Mouse (Mus musculus): ENCODE data around the gene Vrk1.
A peak's percentile ranks its signal among the peaks of the same experiment; 100 is the strongest.

The Vrk1 gene

GRCm38 (mm10) chr12:106010065-106010915 is at the start of gene Vrk1:
Gene Vrk1, plus strand, starts transcription at chr12:106010228.
- DNase-seq (ENCODE audit: low spot score), result peak; percentile 97

DNA sequence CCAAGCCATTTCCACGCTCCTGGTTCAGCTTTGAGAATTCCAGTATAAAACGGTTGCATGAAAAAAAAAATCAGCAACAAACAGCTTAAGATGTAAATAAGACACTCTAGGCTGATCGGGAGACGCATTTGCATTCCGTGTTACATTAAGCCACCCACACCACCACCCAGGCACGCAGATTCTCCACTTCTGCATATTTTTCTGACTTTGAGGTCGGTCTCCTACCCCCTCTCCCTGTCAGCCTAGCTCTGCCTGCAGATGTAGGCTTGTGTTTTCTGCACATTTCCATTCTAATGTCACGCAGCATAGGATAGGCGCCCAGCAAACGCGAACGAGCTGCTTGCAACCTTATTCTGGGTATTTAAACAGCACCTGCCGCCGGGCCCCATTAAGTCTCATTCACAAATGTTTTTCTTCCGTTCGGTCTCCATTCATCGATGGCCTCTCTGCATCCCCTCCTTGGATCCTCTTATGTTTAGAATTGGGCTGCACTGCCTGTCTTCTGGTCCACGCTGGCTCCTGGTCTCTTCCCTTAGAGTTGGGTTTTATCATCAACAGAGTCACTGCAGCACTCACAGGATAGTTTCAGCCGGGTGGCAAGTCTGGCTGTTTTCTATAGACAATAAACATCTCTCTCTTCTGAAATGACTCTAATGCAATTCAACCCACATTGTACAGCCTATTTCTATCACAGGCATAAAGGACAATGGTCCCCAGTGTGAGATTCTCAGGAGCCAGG is 49.3 kb upstream of the Vrk1 start:
- no peak for DNase-seq (ENCODE audit: low spot score)

DNA sequence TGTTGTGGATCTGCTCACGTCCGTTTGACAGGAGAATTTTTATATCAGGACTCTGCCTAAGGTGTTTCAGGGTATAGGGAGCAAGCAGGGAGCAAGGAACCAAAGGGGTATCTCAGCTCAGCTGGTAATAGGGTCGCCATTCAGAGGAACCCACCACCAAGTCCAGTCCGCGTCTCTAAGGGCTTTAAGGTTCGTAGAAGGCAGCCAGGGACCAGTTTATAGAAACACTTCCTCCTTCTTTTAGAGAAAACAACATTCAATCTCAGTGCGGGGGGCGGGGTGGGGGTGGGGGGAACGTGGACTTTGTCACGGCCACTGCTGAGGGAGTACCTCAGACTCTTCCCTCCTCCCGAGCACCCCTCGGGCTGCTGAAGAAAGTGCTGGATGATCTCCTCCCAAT is 48.4 kb upstream of the Vrk1 start:
- no peak for DNase-seq (ENCODE audit: low spot score)

DNA sequence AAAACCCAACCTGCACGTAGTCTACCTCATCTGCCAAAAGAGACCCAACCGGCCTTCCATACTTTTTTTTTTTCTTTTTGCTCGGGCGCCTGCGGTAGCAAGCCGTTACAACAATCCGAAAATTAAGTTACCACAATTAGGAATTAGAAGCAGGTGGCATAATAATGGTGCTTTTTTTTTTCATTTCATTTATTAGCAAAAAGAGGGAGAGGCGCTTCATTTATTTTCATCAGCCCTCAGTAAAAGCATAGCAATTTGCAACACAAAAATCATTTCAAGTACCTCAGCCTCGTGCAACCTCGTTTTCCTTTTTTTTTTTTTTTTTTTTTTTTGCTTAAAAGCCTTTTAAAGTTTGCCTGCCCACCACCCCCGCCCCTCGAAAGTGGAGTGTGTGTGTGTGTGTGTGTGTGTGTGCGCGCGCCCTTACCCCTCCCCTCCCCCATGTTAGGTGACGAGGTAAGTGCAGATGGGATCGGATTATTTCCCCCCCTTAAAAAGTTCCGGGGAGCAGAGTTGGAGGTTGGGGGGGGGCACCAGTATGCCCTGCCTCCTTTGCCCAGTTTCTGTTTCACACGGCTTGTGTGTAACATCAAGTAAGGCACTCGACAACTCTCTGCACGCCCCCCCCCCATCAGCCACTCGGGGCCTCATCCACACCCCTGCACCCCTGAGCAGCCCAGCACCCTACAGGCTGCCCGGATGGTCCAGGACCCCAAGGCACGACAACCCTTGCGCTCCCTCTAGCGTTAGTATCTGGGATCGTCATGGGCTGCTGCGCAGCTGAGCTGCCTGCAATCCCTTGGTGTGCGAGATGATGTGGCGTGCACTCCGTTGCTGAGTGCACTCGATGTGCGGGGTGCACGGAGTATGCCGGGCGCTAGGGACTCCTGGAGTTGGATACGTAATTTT is 47.7 kb upstream of the Vrk1 start:
- DNase-seq (ENCODE audit: low spot score), result peak; percentile 85

DNA sequence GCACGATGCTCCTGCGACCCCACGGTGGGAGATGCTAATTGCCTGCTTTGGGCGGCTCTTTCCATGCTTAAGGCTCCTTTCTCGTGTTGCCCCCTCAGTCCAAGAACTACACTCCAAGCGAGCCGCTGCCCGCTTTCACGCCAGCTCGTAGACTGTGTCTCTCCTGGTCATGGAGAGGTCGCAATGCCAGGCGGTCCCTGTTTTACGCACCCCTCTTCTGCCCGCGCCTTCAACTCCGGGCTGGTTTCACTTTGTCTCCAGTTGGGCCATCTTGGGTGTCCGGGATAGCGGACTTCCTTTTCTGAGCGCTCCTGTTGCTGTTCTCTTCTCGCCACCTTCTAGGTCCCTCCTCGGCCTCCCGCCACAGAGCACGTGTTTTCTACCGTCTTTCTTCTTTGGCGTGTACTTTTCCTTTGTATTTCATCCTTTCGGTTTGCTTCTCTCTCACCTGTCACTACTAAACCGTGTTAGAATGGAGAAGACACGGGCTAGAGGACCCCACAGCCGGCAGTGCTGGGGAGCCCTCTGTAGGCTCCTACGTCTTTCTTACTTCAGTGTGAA is 46.9 kb upstream of the Vrk1 start:
- DNase-seq (ENCODE audit: low spot score), result peak; percentile 18

GRCm38 (mm10) chr12:105966887-105967637 is 43.0 kb upstream of the Vrk1 start:
- DNase-seq (ENCODE audit: low spot score), result no peak

GRCm38 (mm10) chr12:105967806-105968205 is 42.2 kb upstream of the Vrk1 start:
- no peak for DNase-seq (ENCODE audit: low spot score)

- no peak for DNase-seq (ENCODE audit: low spot score)
These were observed 38.8 kb upstream of the Vrk1 start for GRCm38 (mm10) chr12:105971182-105971581.

DNA sequence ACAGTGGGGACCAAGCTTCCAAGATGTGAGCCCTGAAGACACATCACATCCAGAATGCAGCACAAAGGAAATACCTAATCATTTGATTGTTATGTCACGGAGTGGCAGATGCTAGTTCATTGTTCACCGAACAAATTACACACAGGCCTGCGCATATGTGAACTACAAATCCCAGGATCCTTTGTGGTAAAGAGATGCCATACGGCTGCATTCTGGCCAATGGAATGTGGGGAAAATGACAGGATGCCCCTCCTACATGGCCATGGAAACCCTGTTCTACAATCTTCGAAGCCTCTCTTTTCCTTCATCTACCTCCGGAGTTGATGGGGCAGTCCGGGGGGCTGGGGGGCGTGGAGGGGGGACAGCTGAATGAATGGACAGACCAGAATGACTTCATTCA is 37.4 kb upstream of the Vrk1 start:
- DNase-seq (ENCODE audit: low spot score), result no peak

GRCm38 (mm10) chr12:105973691-105974090 is 36.3 kb upstream of the Vrk1 start:
- DNase-seq (ENCODE audit: low spot score), result no peak

GRCm38 (mm10) chr12:105974107-105974506 is 35.9 kb upstream of the Vrk1 start:
- no peak for DNase-seq (ENCODE audit: low spot score)

DNA sequence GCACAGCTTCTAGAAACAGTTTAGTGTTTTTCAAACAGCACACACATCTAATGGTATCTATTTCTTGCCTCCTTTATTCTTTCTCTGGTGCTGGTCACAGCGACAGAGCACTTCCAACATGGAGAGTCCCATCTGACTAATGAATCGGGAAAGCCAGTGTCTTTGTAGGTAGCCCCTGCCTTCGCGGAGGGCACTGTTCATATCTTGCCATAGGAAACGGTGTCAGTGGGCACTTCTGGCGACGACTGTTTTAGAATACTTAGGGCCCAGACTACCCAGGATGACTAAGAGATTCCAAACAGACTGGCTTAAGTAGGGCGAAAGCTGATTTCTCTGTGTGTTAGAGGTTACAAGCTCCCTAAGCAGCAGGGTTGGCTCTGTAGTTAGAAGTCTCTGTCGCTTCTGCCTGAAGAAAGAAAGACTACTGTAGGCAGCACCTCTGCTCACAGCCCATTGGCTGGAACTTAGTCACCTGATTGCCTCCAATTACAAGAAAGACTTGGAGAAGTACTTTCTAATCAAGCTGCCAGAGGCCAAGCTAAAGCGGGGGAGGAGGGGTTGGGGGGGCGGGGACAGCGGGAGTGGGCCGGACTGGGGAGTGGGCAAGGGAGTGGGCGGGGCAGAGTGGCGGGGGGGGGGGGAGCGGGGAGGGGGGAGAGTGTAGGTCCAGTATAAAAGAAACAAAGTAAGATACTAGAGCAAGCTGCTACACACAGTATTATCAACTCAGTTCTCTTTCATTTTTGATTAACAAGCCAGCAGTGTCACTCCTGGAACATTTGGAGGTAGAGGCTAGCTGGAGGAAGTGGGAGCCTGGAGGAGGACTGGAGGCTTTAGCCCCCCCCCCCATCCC is 28.7 kb upstream of the Vrk1 start:
- DNase-seq (ENCODE audit: low spot score), result no peak

- no peak for DNase-seq (ENCODE audit: low spot score)
These were observed 28.1 kb upstream of the Vrk1 start for GRCm38 (mm10) chr12:105981974-105982305.

GRCm38 (mm10) chr12:105982598-105982997 is 27.4 kb upstream of the Vrk1 start:
- DNase-seq (ENCODE audit: low spot score), result no peak

DNA sequence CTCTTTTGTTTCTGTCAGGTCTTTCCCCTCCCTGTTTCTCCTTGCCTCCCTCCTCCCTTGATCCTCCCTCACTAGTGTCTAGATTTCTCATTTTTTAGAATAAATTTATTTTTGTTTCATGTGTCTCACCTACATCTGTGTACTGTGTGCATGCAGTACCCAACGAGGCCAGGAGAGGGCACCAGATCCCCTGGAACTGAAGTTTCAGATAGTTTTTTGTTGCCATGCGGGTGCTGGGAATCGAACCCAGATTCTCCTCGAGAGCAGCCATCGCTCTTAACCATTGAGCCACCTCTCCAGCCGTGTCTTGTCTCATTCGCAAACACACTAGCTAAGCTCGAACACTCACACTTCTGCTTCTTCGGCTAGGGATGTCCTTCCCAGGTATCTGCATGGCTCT is 26.5 kb upstream of the Vrk1 start:
- DNase-seq (ENCODE audit: low spot score), result no peak

DNA sequence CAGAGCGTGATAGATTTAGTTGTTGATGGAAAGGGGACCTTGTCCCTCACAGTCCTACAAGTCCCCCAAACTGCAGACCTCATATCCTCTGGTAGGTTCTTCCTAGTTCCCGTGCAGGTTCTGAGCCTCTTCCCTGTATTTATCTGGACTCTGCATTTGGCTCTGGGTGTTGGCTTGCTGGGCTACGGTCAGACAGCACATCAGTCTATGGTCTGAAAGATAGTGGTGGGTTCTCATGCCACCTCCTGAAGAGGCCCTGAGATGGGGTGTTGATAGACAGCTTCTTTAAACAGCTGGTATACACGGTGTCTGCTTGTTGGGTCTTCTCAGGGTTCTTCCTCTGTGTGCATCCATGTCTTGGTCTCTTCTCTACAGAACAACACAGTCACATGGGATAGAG is 21.6 kb upstream of the Vrk1 start:
- no peak for DNase-seq (ENCODE audit: low spot score)

DNA sequence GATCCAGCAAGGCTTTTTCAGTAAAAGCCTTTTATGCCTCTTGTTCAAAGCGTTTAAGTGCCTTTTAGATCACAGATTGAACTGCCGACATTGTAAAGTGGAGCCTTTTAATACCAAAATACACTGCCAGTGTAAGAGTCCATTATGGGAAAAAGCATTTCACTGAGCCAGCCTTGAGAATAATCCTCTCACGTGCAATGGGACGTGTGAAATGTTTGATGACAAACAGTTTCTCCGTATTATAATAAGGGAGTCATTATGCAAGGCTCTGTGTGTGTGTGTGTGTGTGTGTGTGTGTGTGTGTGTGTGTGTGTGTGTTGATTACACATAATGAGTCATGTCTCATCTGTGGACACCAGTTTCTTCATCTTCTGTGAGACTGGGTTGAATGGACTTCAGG is 17.3 kb upstream of the Vrk1 start:
- DNase-seq (ENCODE audit: low spot score), result no peak

DNA sequence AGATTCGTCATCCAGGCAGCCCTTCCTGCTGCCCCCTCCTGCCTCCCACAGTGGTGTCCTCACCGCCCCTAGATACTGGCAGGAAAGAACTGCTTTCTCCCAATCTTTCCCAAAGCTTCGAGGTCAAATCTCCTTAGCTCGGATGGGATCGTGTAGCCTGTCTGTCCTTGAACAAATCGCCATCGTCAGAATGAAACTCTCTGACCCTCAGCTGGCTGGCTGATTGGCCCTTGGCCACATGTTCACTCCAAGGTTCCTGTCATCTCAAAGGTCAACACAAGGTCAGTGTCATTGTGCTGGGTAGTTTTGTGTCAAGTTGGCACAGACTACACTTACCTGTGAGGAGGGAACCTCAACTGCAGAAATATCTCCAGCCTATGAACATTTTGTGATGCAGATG is 16.7 kb upstream of the Vrk1 start:
- DNase-seq (ENCODE audit: low spot score), result peak; percentile 78

DNA sequence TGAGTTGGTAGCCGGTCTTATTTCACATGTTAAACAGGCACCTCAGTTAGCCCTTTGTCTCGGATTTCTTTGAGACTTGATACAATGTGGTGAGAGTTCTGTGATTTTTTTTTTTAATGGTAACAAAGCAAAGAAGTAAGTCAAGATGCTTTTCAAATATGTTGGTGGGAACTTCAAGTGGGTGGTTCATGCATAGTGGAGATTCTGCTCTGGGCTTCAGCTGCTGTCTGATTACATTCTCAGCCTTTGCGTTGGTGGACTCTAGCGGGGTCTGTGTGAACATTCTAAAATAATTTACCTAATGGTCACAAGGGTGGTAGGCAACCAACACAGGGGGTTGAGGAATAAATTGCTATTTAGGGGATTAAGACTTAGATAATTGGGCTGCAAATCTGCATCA is 14.1 kb upstream of the Vrk1 start:
- no peak for DNase-seq (ENCODE audit: low spot score)

- no peak for DNase-seq (ENCODE audit: low spot score)
These were observed 12.8 kb upstream of the Vrk1 start for GRCm38 (mm10) chr12:105997028-105997786.

Data from testis, postnatal 14 days (tissue).